Mouse (Mus musculus) thymus, adult 2 months (tissue): Measurements from ENCODE around the gene Lrch1.

Experiments
- CTCF ChIP-seq: fragments of 200-500 bp; IDR thresholded peaks from 2 replicates; pipeline ENCODE4 v1.5.1; 2012; ENCODE audit warnings: mild to moderate bottlenecking, control low read depth, low read length, moderate library complexity, borderline replicate concordance; ENCODE audit not compliant: control insufficient read depth, poor library complexity, insufficient read depth; ENCODE audit errors: extremely low read depth
- POLR2A ChIP-seq: fragments of 200-500 bp; IDR thresholded peaks from 2 replicates; pipeline ENCODE4 v1.6.1; 2012; ENCODE audit warnings: mild to moderate bottlenecking, low read length, control low read depth, moderate library complexity; ENCODE audit not compliant: control insufficient read depth, poor library complexity, insufficient read depth; ENCODE audit errors: extremely low read depth

DNA sequence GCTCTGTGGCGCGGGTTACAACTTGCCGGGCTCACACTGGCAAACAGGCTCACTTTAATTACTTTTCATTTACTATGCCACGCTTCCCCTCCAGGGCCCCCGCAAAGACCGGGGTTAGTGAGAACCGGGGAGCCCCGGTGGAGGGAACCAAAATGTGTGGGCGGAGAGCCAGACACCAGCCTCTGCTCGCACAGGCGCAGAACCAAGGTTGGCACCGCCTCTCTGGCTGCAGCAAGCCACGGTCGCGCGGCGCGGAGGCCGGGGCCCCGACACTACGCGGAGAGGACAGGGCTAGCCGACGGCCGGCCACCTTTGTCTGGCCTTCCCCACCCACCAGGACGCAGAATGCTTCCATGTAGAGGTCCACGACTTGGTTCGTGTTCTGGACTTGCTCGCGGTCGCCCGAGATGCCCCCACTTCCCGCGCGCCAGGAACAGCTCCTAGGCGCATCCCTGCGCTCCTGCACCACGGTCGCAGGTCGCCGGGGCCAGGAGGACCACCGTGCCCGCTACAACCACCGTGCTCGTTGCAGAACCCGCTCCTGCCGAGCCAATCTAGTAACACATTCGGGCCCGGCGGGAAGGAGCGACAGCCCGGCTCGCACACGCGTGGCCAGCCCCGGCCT lies 813 bp downstream of the Lrch1 start:
- TF ChIP-seq POLR2A, result peak; percentile 35; the same call in 1 of the 2 replicates
- peak; percentile 16; the same call in 1 of the 2 replicates for TF ChIP-seq CTCF
